Mouse (Mus musculus): Measurements from ENCODE around the gene Rsg1. TPM values are rescaled to one million over a fixed set of nuclear protein-coding genes. Genes with fewer than 3 reads are reported as not detected.

Rsg1 gene
- polyA plus RNA-seq, 1 experiment = not detected

GRCm38 (mm10) chr4:141222752-141223151, 9.0 kb downstream of the Rsg1 start:
- 93% methylated on average over 5 of the region's 5 CpGs for WGBS
- TF ChIP-seq POLR2A (IDR thresholded peaks at IDR 0.05; ENCODE audit: insufficient read depth, low read depth, low read length) (no peak), CTCF (IDR thresholded peaks at IDR 0.05; ENCODE audit: insufficient read depth, low read depth, low read length) (no peak)
- Histone ChIP-seq H3K27ac (ENCODE audit: insufficient read depth, low read depth, low read length) (no peak overlapping the region), H3K4me1 (ENCODE audit: control insufficient read depth, insufficient read depth, low read length) (no peaks in the 10 kb centered on the region), H3K4me3 (ENCODE audit: insufficient read depth, low read depth, low read length) (no peak overlapping the region)

GRCm38 (mm10) chr4:141228687-141229086, 14.9 kb downstream of the Rsg1 start:
- H3K27ac ChIP-seq (ENCODE audit: insufficient read depth, low read depth, low read length) = no peak overlapping the region
- H3K4me1 ChIP-seq (ENCODE audit: control insufficient read depth, insufficient read depth, low read length) = no peaks in the 10 kb centered on the region
- TF ChIP-seq CTCF (IDR thresholded peaks at IDR 0.05; ENCODE audit: insufficient read depth, low read depth, low read length) (no peak), POLR2A (IDR thresholded peaks at IDR 0.05; ENCODE audit: insufficient read depth, low read depth, low read length) (no peak)
- WGBS = 93% methylated on average over 7 of the region's 7 CpGs
- no peak overlapping the region for H3K4me3 ChIP-seq (ENCODE audit: insufficient read depth, low read depth, low read length)

DNA sequence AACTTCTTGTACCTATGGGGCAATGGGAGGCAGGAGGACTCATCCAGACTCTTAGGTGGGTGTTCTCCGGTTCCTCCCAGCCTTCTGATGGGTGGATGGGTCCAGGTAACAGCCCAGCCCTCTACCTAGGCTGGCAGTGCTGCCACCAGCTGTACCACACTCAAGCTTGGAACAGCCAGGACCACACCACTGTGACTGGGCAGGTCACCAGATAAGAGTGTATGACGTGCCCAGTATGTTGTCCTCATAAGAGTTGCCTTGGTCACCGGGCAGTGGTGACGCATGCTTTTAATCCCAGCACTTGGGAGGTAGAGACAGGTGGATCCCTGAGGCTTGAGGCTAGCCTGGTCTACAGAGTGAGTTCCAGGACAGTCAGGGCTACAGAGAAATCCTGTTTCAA, 19.4 kb downstream of the Rsg1 start:
- Histone ChIP-seq H3K4me1 (ENCODE audit: control insufficient read depth, insufficient read depth, low read length) (no peaks in the 10 kb centered on the region), H3K4me3 (ENCODE audit: insufficient read depth, low read depth, low read length) (no peak overlapping the region), H3K27ac (ENCODE audit: insufficient read depth, low read depth, low read length) (no peak overlapping the region)
- 91% methylated on average over 4 of the region's 4 CpGs for WGBS
- TF ChIP-seq CTCF (IDR thresholded peaks at IDR 0.05; ENCODE audit: insufficient read depth, low read depth, low read length) (no peak), POLR2A (IDR thresholded peaks at IDR 0.05; ENCODE audit: insufficient read depth, low read depth, low read length) (no peak)

DNA sequence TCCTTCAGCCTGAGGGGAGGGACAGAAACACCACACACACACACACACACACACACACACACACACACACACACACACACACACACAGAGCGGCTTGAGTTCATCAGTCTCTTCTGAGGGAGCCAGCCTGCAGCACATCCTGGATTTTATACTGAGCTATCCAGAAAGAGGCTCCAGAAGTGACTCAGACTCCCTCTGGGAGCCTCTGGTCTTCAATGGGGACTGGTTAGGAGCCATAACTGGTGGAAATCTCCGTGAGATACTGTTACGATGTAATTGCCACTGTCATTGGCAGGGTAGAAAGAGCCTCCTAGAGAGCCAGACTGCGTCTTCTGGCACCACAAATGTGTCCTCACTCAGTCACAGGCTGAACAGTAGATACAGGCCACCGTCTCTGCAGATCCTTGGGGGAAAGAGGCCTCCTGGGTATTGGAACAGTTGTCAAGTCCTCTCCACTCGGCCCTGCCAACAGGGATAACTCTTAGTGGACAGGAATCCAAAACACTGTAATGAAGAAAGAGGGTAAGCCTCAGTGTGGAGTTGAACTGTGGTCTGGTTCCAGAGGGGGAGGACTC, 21.9 kb downstream of the Rsg1 start:
- Histone ChIP-seq H3K27ac (ENCODE audit: insufficient read depth, low read depth, low read length) (no peak overlapping the region), H3K4me3 (ENCODE audit: insufficient read depth, low read depth, low read length) (no peak overlapping the region), H3K4me1 (ENCODE audit: control insufficient read depth, insufficient read depth, low read length) (peaks cover 10% of the 10 kb centered on the region)
- 74% methylated on average over 6 of the region's 6 CpGs for WGBS
- TF ChIP-seq POLR2A (IDR thresholded peaks at IDR 0.05; ENCODE audit: insufficient read depth, low read depth, low read length) (no peak), CTCF (IDR thresholded peaks at IDR 0.05; ENCODE audit: insufficient read depth, low read depth, low read length) (no peak)

- no peak for TF ChIP-seq CTCF (IDR thresholded peaks at IDR 0.05; ENCODE audit: insufficient read depth, low read depth, low read length)
- no peak for TF ChIP-seq POLR2A (IDR thresholded peaks at IDR 0.05; ENCODE audit: insufficient read depth, low read depth, low read length)
- Histone ChIP-seq H3K4me1 (ENCODE audit: control insufficient read depth, insufficient read depth, low read length) (peaks cover 11% of the 10 kb centered on the region), H3K27ac (ENCODE audit: insufficient read depth, low read depth, low read length) (no peak overlapping the region), H3K4me3 (ENCODE audit: insufficient read depth, low read depth, low read length) (no peak overlapping the region)
- WGBS = 82% methylated on average over 3 of the region's 3 CpGs
These were observed 23.1 kb downstream of the Rsg1 start for GRCm38 (mm10) chr4:141236856-141237255.

DNA sequence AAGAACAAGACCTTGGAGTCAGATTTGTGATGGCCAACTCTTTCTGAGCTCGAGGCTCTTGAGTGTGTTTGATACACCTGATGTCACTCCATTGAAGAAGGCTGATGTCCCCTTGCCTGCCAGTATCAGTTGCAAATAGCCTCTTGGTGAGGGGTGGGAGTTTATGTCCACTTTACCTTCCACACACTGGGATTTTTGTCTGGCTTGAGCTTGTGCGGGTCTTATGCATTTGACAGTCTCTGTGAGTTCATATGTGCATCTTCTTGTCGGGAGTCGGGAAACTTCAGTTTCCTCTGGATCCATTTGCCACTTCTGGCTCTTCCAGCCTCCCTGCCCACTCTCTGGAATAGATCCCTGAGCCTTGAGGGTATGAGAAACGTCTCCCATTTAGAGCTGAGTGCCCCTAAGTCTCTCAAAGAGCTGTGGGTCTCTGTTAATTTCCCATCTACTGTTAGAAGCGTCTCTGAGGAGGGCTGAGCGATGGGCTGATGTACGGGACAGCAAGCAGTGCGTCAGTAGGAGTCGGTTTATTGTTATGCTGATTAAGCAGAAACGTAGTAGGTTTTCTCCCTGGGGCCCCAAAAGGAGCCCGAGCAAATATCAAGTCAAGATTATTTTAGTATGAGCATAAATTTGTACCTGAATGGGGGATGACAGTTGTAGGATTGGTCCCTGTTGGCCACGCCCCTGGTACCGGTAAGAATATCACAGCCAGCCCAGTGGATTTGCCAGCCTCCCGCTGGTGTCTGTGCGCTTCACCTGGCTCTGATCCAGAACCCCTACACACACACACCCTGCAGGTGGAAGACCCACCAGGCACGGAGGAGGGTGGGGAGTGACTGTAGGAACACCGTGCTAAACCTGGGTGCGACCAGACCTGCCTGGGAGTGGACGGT, 25.0 kb downstream of the Rsg1 start:
- WGBS = 12% methylated on average over 20 of the region's 20 CpGs
- peak overlapping the region; percentile 31 for H3K4me3 ChIP-seq (ENCODE audit: insufficient read depth, low read depth, low read length)
- H3K27ac ChIP-seq (ENCODE audit: insufficient read depth, low read depth, low read length) = no peak overlapping the region
- TF ChIP-seq POLR2A (IDR thresholded peaks at IDR 0.05; ENCODE audit: insufficient read depth, low read depth, low read length) (no peak), CTCF (IDR thresholded peaks at IDR 0.05; ENCODE audit: insufficient read depth, low read depth, low read length) (no peak)
- H3K4me1 ChIP-seq (ENCODE audit: control insufficient read depth, insufficient read depth, low read length) = peaks cover 19% of the 10 kb centered on the region

DNA sequence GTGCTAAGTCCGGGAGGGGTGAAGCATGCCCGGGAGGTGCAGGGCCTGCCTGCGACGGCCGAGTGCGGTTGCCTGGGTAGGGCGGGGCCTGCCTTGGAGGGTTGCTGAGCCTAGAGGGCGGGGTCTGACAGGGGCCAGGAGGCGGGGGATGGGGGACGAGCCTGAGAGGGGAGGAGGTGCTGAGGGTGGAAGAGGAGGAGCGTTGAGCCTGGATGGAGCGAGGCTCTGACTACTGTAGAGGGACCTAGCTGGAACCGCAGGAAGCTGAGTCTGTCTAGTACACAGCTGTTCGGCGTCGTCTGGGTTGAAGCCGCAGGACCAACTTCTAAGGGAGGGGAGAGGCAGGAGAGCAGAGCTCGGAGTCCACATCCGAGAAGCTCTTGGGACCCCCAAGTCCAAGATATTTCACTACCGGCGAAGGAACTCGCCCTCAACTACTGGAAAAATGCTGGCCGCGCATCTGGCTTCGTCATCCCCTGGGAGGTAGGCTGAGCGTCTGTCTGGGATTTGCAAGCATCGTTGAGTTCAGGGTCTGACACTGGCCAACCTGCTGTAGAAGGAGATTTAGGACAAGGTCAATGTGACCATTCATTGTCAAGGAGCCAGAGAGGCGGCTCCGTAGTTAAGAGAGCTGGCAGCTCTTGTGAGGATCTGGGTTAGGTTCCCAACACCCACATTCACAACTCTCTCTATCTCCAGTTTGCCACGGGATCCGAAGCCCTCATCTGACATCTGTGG, 25.8 kb downstream of the Rsg1 start, which contains the start of gene Arhgef19:
Gene Arhgef19 (plus strand): TSS at position 112 of the 738 bp plus-strand sequence.
- whole genome bisulfite sequencing = 3% methylated on average over 31 of the region's 31 CpGs
- Histone ChIP-seq H3K4me3 (ENCODE audit: insufficient read depth, low read depth, low read length) (peak within 1 kb of the TSS; percentile 31), H3K4me1 (ENCODE audit: control insufficient read depth, insufficient read depth, low read length) (peaks cover 23% of the 10 kb centered on the region), H3K27ac (ENCODE audit: insufficient read depth, low read depth, low read length) (no peak within 1 kb of the TSS)
- TF ChIP-seq CTCF (IDR thresholded peaks at IDR 0.05; ENCODE audit: insufficient read depth, low read depth, low read length) (no peak), POLR2A (IDR thresholded peaks at IDR 0.05; ENCODE audit: insufficient read depth, low read depth, low read length) (no peak)

DNA sequence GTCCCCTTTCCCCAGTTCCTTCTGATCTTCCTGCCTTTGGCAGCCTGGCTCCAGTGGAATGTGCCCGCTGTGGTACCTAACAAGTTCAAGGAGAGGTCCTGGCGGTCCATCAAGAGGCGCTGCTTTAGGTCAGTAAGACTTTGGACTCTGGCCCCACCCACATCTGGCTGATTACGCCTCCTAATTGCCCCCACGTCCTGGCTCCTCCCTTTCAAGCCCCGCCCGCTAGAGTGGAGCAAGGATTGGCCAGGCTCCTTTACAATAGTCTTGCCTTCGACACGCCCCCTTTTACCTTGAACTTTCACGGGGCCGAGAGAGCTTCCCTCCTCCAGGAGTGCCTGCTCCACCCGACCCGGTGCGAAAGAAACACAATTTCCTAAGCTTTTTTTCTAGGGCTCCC, 26.9 kb downstream of the Rsg1 start:
- H3K27ac ChIP-seq (ENCODE audit: insufficient read depth, low read depth, low read length) = no peak overlapping the region
- H3K4me3 ChIP-seq (ENCODE audit: insufficient read depth, low read depth, low read length) = no peak overlapping the region
- H3K4me1 ChIP-seq (ENCODE audit: control insufficient read depth, insufficient read depth, low read length) = peaks cover 30% of the 10 kb centered on the region
- TF ChIP-seq POLR2A (IDR thresholded peaks at IDR 0.05; ENCODE audit: insufficient read depth, low read depth, low read length) = no peak
- 15% methylated on average over 14 of the region's 14 CpGs for WGBS

DNA sequence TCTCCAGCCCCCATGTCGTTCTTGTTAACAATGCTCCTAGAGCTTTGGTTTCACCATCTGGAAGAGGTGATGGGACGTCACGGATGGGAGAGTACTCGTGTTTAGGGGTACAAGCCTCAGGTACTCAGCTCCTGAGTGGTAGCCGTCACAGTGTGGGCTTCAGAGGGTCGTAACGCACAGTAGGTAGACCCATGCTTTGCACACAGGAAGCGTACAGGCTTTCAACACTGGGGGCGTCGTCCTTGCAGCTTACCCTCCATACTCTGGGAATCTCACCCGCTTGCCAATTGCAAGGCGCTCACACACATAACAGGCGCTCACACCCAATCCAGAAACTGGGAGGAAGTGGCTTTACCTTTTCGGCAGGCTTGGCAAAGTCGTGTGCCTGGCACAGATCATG, 28.1 kb downstream of the Rsg1 start:
- WGBS = 60% methylated on average over 15 of the region's 15 CpGs

More for the DNA sequence above, 28.1 kb downstream of the Rsg1 start:
- no peak for TF ChIP-seq CTCF (IDR thresholded peaks at IDR 0.05; ENCODE audit: insufficient read depth, low read depth, low read length)
- TF ChIP-seq POLR2A (IDR thresholded peaks at IDR 0.05; ENCODE audit: insufficient read depth, low read depth, low read length) = no peak
- Histone ChIP-seq H3K4me1 (ENCODE audit: control insufficient read depth, insufficient read depth, low read length) (peaks cover 38% of the 10 kb centered on the region), H3K27ac (ENCODE audit: insufficient read depth, low read depth, low read length) (no peak overlapping the region), H3K4me3 (ENCODE audit: insufficient read depth, low read depth, low read length) (no peak overlapping the region)
